Mouse (Mus musculus) neural tube, embryonic 11.5 days (tissue): ENCODE measurements at regions not wholly inside any gene's neighbourhood (a gene's known extent, or its start where the extent isn't known, plus 50 kb on each side); places are given as distances from the start of the nearest gene placed in this dataset.
A peak's percentile ranks its signal among the peaks of the same experiment; 100 is the strongest.
"Not testable (repeated sequence)": the region's sequence is repeated elsewhere in the genome, so short reads cannot be mapped to it uniquely, and the experiment has no call there.

Source experiments
- ATAC-seq: fragments of 200-750 bp; cut with Nextera tagmentation; 2 replicates; pipeline ENCODE4 v1.8.0; 2017; ENCODE audit warnings: moderate number of reproducible peaks, mild to moderate bottlenecking, moderate TSS enrichment, moderate library complexity; ENCODE audit not compliant: insufficient read depth, low FRiP score, low TSS enrichment
- DNase-seq: peaks from one replicate; pipeline ENCODE4 v3.0.0-alpha.2; 2015; ENCODE audit warnings: low spot score
- H3K27ac ChIP-seq: fragments of 300-500 bp; sonication (generic); 2 replicates; pipeline ENCODE4 v1.5.1; 2014; ENCODE audit warnings: low read depth, mild to moderate bottlenecking, low read length
- H3K27me3 ChIP-seq: fragments of 300-500 bp; sonication (generic); 2 replicates; pipeline ENCODE4 v1.6.1; 2014; ENCODE audit warnings: mild to moderate bottlenecking, low read length, mixed read lengths; ENCODE audit not compliant: control insufficient read depth, insufficient read depth
- H3K36me3 ChIP-seq: fragments of 300-500 bp; sonication (generic); 2 replicates; pipeline ENCODE4 v1.6.1; 2014; ENCODE audit warnings: mild to moderate bottlenecking, low read length, moderate library complexity, mixed read lengths; ENCODE audit not compliant: control insufficient read depth, insufficient read depth
- H3K4me1 ChIP-seq: fragments of 300-500 bp; sonication (generic); 2 replicates; pipeline ENCODE4 v1.6.1; 2014; ENCODE audit warnings: low read length, mixed read lengths; ENCODE audit not compliant: control insufficient read depth, insufficient read depth
- H3K4me2 ChIP-seq: fragments of 300-500 bp; sonication (generic); 2 replicates; pipeline ENCODE4 v1.6.1; 2014; ENCODE audit warnings: low read depth, mild to moderate bottlenecking, moderate library complexity
- H3K4me3 ChIP-seq: fragments of 300-500 bp; sonication (generic); 2 replicates; pipeline ENCODE4 v1.5.1; 2014; ENCODE audit warnings: low read depth, low read length
- H3K9ac ChIP-seq: fragments of 300-500 bp; sonication (generic); 2 replicates; pipeline ENCODE4 v1.6.1; 2014; ENCODE audit warnings: mild to moderate bottlenecking, low read length
- H3K9me3 ChIP-seq: fragments of 300-500 bp; sonication (generic); 2 replicates; pipeline ENCODE4 v1.6.1; 2016; ENCODE audit warnings: low read length; ENCODE audit not compliant: control insufficient read depth
- whole genome bisulfite sequencing: fragments of 180-500 bp; shearing (Covaris S2); extraction: QIAGEN DNeasy Blood & Tissue Kit; methylation state at CpG from one replicate; pipeline ENCODE4 v1.1.7; 2014; 5-methylcytosine and 5-hydroxymethylcytosine counted together

GRCm38 (mm10) chr2:181930037-181930436 is 60.9 kb upstream of the Gm14496 start:
- no peaks in the 10 kb centered on the region for H3K27me3 ChIP-seq
- H3K4me2 ChIP-seq, result no peak overlapping the region
- H3K4me1 ChIP-seq, result no peaks in the 10 kb centered on the region
- 79% methylated on average over 5 of the region's 5 CpGs for WGBS
- H3K4me3 ChIP-seq, result no peak overlapping the region
- H3K27ac ChIP-seq, result no peak overlapping the region
- H3K36me3 ChIP-seq, result no peaks in the 10 kb centered on the region
- DNase-seq (no peak), ATAC-seq (no peak)
- no peak overlapping the region for H3K9ac ChIP-seq
- no peaks in the 10 kb centered on the region for H3K9me3 ChIP-seq

- H3K4me3 ChIP-seq, H3K36me3 ChIP-seq, DNase-seq, H3K27me3 ChIP-seq, H3K4me1 ChIP-seq, H3K4me2 ChIP-seq, ATAC-seq, H3K9me3 ChIP-seq, H3K9ac ChIP-seq, H3K27ac ChIP-seq: not testable (repeated sequence)
- 89% methylated on average over 4 of the region's 4 CpGs for WGBS
Observed at GRCm38 (mm10) chr2:181930538-181930937, 60.4 kb upstream of the Gm14496 start.

- H3K9me3 ChIP-seq, H3K9ac ChIP-seq, H3K27me3 ChIP-seq, H3K4me1 ChIP-seq, H3K36me3 ChIP-seq, H3K4me2 ChIP-seq, H3K4me3 ChIP-seq, H3K27ac ChIP-seq: not testable (repeated sequence)
- peak; percentile 21 for DNase-seq
- WGBS, result 75% methylated on average over 3 of the region's 3 CpGs
- peak; percentile 64; the same call in 1 of the 2 replicates for ATAC-seq
Observed at GRCm38 (mm10) chr2:181931077-181931815, 59.7 kb upstream of the Gm14496 start.

GRCm38 (mm10) chr2:181931918-181932605 is 58.9 kb upstream of the Gm14496 start:
- no peak overlapping the region for H3K4me3 ChIP-seq
- H3K36me3 ChIP-seq, result no peaks in the 10 kb centered on the region
- H3K9me3 ChIP-seq, result no peaks in the 10 kb centered on the region
- H3K4me1 ChIP-seq, result no peaks in the 10 kb centered on the region
- H3K27ac ChIP-seq, result no peak overlapping the region
- H3K27me3 ChIP-seq, result no peaks in the 10 kb centered on the region
- H3K9ac ChIP-seq, result no peak overlapping the region
- H3K4me2 ChIP-seq, result no peak overlapping the region
- DNase-seq (no peak), ATAC-seq (no peak)
- WGBS, result 81% methylated on average over 2 of the region's 2 CpGs
